Mouse (Mus musculus): ENCODE data around the gene Grasp. TPM values are rescaled to one million over a fixed set of nuclear protein-coding genes. Genes with fewer than 3 reads are reported as not detected.

The Grasp gene
- polyA plus RNA-seq, 1 experiment, result 2.2 TPM

GRCm38 (mm10) chr15:101192651-101193050 is 31.3 kb upstream of the Grasp start:
- no peak for DNase-seq (ENCODE audit: low read depth, low spot score)

GRCm38 (mm10) chr15:101193971-101194370 is 30.0 kb upstream of the Grasp start:
- DNase-seq (ENCODE audit: low read depth, low spot score), result no peak
- WGBS, result 88% methylated on average over 6 of the region's 6 CpGs

More at GRCm38 (mm10) chr15:101192651-101193050, 31.3 kb upstream of the Grasp start:
- WGBS, result 75% methylated on average over 7 of the region's 7 CpGs

GRCm38 (mm10) chr15:101194951-101195823 is 28.8 kb upstream of the Grasp start:
- DNase-seq (ENCODE audit: low read depth, low spot score), result no peak
- 67% methylated on average over 16 of the region's 16 CpGs for WGBS

DNA sequence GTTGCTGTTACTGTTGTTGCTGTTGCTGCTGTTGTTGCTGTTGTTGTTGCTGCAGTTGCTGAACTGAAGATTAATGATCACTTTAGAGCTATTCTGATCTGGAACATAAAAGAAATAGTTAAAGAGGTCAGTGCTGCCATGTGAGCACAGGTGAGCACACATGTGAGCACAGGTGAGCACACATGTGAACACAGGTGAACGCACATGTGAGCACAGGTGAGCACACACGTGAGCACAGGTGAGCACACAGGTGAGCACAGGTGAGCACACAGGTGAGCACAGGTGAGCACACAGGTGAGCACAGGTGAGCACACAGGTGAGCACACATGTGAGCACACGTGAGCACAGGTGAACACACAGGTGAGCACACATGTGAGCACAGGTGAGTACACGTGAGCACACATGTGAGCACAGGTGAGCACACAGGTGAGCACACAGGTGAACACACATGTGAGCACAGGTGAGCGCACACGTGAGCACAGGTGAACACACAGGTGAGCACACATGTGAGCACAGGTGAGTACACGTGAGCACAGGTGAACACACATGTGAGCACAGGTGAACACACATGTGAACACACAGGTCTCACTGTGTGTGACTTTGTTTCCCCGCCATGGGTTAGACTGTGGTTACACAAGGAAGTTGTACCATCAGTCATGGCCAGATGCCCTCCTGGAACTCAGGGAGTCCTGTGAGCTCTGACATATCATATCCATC is 27.8 kb upstream of the Grasp start:
- WGBS, result 92% methylated on average over 8 of the region's 8 CpGs

DNA sequence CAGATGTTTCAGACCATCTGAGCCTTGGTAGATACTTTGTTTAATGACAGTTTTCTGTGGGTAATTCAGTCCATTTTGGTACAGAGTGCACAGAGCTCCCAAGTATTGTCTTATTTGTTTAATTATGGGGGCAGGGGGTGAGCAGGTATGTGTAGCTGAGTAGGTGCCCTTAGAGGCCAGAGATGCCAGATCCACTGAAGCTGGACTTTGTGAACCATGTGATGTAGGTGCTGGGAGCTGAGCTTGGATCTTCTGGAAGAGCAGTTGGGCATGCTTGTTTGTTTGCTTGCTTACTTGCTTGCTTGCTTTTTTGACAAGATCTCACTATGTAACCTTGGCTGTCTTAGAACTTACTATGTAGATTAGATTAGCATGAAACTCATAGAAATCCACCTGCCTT is 27.0 kb upstream of the Grasp start:
- DNase-seq (ENCODE audit: low read depth, low spot score), result no peak

More for the DNA sequence above, 27.8 kb upstream of the Grasp start:
- no peak for DNase-seq (ENCODE audit: low read depth, low spot score)

- 77% methylated on average over 15 of the region's 15 CpGs for WGBS
- no peak for DNase-seq (ENCODE audit: low read depth, low spot score)
Observed at GRCm38 (mm10) chr15:101197497-101198179, 26.4 kb upstream of the Grasp start.

- WGBS, result 10% methylated on average over 3 of the region's 3 CpGs
- no peak for DNase-seq (ENCODE audit: low read depth, low spot score)
Observed at GRCm38 (mm10) chr15:101198218-101198617, 25.8 kb upstream of the Grasp start.

DNA sequence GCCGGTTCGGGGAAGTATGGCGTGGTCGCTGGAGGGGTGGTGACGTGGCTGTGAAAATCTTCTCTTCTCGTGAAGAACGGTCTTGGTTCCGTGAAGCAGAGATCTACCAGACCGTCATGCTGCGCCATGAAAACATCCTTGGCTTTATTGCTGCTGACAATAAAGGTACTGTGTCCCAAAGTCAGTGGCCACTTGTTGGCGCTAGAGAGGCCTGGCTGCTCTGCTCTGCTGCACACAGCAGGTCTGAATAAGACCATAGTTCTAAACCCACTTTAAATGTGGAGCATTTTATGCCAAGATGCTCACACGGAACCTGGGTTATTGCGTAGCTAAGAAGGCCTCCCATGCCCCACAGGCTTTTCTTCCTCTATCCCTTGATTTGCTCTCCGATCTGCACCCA is 25.1 kb upstream of the Grasp start:
- DNase-seq (ENCODE audit: low read depth, low spot score), result no peak
- WGBS, result 90% methylated on average over 14 of the region's 14 CpGs

GRCm38 (mm10) chr15:101200777-101201295 is 23.2 kb upstream of the Grasp start:
- DNase-seq (ENCODE audit: low read depth, low spot score), result no peak
- 98% methylated on average over 9 of the region's 9 CpGs for WGBS

DNA sequence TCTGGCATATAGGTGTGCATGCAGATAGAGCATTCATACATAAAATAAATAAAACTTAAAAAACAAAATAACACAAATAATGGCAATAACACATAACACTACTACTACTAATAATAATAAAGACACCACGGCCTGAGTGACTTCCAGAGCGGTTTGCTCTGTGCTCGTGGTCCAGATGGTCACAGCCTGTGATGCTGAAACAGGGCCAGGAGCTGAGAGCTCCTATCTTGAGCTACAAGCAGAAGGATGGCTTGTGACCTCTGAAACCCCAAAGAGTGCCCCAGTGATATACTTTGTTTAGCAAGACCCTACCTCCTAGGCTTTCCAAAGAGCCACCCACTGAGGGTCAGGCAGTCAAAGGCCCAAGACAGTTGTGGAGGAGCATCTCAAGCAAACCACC is 22.6 kb upstream of the Grasp start:
- WGBS, result 89% methylated on average over 3 of the region's 3 CpGs
- DNase-seq (ENCODE audit: low read depth, low spot score), result no peak

DNA sequence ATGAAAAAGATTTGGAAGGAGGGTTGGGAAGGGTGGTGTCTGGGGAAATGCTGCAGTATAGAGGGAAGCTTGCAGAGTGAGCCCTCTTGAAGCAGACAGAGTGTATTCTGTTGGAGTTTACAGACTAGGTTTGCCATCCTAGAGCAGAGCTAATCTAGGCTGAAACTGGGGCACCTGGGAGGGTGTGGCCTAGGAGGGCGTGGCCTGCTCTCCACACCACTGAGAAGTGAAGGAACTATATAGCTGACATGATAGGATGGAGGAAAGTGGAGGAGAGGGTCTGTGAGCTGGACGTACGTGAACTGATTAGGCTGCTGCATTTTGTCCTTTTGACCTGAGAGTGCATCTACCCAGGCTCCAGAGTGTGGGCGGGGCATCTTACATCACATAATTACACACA is 20.3 kb upstream of the Grasp start:
- 44% methylated on average over 4 of the region's 4 CpGs for WGBS
- DNase-seq (ENCODE audit: low read depth, low spot score), result no peak

DNA sequence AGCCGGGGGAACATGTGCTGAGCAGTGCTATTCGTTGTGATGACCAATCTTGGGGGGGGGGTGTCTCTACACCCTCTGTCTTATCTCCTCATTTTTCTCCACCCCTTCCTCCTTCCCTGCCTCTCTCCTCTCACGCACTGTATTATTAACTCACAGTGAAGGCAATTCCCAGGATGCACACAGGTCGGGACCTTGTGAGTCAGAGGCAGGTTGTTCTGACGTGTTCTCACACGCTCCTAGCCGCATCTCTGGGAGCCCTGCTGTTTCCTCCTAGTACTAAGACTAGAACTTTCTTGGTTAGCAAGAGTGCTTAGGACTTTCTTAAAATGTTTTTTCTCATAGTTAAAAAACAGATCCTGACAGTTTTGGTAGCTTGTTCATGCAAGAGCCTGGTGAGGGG is 19.2 kb upstream of the Grasp start:
- DNase-seq (ENCODE audit: low read depth, low spot score), result no peak
- 83% methylated on average over 7 of the region's 7 CpGs for WGBS

DNA sequence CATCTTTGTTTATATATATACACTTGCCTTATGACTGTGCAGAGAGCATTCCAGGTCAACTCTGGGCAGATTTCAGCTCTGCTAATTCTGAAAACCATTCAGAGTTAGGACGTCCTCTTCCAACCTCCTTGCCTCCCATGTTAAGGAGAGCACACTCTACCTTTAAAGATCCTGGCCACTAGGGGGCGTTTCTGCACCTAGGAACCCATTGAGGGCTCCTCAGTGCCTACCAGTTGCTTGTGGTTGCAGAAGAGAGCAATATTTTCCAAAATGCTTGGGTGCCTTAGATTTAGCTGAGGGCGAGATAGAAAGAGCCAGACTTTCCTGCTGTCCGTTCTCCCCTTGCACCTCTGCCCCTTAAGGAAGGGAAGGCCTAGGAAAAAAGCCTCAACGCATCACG is 13.8 kb upstream of the Grasp start:
- 68% methylated on average over 6 of the region's 6 CpGs for WGBS
- DNase-seq (ENCODE audit: low read depth, low spot score), result no peak

DNA sequence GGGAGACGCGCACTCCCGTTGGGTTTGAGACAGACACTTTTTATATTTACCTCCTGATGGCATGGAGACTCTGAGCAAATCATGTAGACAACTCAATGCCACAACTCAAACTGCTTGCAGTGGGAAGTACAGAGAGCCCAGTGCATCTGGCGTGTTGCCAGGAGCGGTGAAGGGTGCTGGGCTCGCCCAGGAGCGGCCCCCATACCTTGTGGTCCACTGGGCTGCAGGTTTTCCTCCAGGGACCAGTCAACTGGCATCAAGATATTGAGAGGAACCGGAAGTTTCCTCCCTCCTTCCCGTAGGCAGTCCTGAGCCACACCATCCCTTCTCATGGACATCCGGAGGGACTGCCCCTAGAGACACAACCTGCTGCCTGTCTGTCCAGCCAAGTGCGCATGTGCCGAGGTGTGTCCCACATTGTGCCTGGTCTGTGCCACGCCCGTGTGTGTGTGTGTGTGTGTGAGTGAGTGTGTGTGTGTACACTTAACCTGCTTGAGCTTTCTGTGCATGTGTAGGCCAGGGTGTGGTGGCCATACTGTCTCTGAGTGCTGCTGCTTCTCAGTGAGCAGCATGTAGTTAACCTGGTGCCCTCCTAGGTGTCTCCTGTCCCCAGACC is 12.9 kb upstream of the Grasp start:
- WGBS, result 60% methylated on average over 14 of the region's 14 CpGs
- DNase-seq (ENCODE audit: low read depth, low spot score), result no peak

DNA sequence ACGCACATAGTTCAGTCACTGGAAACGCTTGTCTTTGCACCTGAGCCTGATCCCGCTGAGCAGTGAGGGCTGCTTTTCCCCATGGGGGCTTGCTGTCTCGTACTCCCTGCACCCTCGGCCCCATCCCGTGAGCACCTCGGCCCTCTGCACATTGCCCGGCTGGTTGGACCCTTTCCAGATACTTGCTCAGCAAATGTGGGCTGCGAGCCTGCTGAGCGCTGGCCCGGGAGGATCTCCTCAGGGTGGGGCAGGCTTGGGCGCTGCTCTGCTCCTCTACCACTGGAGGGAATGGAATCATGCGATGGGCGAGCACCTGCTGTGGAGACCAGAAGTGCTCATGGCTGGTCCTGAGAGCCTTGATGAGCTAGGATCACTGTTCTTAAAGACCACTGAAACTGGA is 11.6 kb upstream of the Grasp start:
- DNase-seq (ENCODE audit: low read depth, low spot score), result no peak

GRCm38 (mm10) chr15:101215136-101215535 is 8.9 kb upstream of the Grasp start:
- no peak for DNase-seq (ENCODE audit: low read depth, low spot score)
- WGBS, result 67% methylated on average over 2 of the region's 2 CpGs

More for the DNA sequence above, 11.6 kb upstream of the Grasp start:
- 33% methylated on average over 14 of the region's 14 CpGs for WGBS

DNA sequence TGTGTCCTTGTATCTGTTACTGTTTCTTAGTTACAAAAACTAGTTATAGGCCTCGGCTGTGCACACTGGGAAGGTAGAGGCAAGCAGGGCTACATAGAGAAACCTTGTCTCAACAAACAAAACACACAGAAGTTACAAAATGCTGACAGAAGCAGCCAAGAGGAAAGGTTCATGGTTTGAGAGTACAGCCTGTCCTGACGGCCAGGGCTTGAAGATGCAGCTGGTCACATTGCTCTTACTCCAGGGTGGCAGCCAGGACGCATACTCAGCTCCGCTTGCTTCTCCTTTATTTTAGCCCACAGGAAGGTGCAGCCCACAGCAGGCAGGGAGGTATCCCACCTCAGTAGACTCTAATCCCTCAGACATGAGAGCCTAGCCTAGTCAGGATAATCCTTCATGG is 8.0 kb upstream of the Grasp start:
- DNase-seq (ENCODE audit: low read depth, low spot score), result no peak
- WGBS, result 84% methylated on average over 4 of the region's 4 CpGs

DNA sequence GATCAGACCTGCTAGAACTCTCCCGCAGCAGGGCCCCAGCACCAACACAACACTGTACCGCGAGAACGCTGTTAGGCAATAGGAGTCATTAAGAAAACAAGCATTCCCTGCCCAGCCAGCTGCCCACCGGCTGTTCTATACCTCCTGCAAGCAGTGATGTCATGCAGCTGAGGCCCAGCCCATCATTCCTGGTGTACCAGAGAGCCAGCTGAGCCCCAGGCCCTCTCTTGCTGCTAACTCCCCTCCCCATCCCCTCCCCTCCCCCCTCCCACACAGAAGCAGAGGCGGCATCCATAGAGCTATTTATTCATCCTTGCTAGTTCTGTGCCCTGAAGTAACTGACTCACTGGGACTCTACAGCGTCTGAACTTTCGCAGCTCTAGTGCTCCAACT is 3.1 kb upstream of the Grasp start:
- 15% methylated on average over 8 of the region's 8 CpGs for WGBS
- DNase-seq (ENCODE audit: low read depth, low spot score), result no peak

- WGBS, result 10% methylated on average over 14 of the region's 14 CpGs
Observed at GRCm38 (mm10) chr15:101221298-101222104, 2.5 kb upstream of the Grasp start.

More at GRCm38 (mm10) chr15:101221298-101222104, 2.5 kb upstream of the Grasp start:
- peak; percentile 58 for DNase-seq (ENCODE audit: low read depth, low spot score)
